Mouse (Mus musculus) lung, postnatal 36 days (tissue): ENCODE results near the gene Chst11.

Experiments
- DNase-seq: peaks from one replicate; pipeline ENCODE4 v3.0.0; 2022; ENCODE audit warnings: mixed read lengths

Gene Chst11

GRCm38 (mm10) chr10:83220847-83221246 is 235.5 kb downstream of the Chst11 start:
- no peak for DNase-seq

- peak; percentile 45 for DNase-seq
These were observed 239.7 kb downstream of the Chst11 start for GRCm38 (mm10) chr10:83224999-83225398.

GRCm38 (mm10) chr10:83228626-83229025 is 243.3 kb downstream of the Chst11 start:
- DNase-seq, result no peak

GRCm38 (mm10) chr10:83233967-83234366 is 248.7 kb downstream of the Chst11 start:
- DNase-seq, result peak; percentile 10

- no peak for DNase-seq
These were observed 249.1 kb downstream of the Chst11 start for GRCm38 (mm10) chr10:83234391-83234790.

- peak; percentile 44 for DNase-seq
These were observed 256.9 kb downstream of the Chst11 start for GRCm38 (mm10) chr10:83242106-83242686.

- no peak for DNase-seq
These were observed 258.8 kb downstream of the Chst11 start for GRCm38 (mm10) chr10:83244131-83244530.
